Mouse (Mus musculus) gastrocnemius, postnatal 4 days (tissue): ENCODE results near the gene Six3. TPM values are rescaled to one million over a fixed set of nuclear protein-coding genes. Genes with fewer than 3 reads are reported as not detected.

Experiments used
- DNase-seq, 2 experiments: peaks; one replicate each; pipeline ENCODE4 v3.0.0; 2021 to 2022; ENCODE audit warnings: low spot score in 2 of 2, mixed read lengths in 2 of 2
- total RNA-seq, 2 experiments: library from RNA; stranded (reverse); gene quantifications; 2 replicates each; pipeline ENCODE4 v1.2.3; 2021

The Six3 gene
- total RNA-seq, 2 experiments from 2014 or later = not detected

GRCm38 (mm10) chr17:85611521-85612515 lies 1.6 kb upstream of the Six3 start:
- no peak for DNase-seq

- no peak for DNase-seq
Observed at GRCm38 (mm10) chr17:85612526-85613265, 712 bp upstream of the Six3 start.

DNA sequence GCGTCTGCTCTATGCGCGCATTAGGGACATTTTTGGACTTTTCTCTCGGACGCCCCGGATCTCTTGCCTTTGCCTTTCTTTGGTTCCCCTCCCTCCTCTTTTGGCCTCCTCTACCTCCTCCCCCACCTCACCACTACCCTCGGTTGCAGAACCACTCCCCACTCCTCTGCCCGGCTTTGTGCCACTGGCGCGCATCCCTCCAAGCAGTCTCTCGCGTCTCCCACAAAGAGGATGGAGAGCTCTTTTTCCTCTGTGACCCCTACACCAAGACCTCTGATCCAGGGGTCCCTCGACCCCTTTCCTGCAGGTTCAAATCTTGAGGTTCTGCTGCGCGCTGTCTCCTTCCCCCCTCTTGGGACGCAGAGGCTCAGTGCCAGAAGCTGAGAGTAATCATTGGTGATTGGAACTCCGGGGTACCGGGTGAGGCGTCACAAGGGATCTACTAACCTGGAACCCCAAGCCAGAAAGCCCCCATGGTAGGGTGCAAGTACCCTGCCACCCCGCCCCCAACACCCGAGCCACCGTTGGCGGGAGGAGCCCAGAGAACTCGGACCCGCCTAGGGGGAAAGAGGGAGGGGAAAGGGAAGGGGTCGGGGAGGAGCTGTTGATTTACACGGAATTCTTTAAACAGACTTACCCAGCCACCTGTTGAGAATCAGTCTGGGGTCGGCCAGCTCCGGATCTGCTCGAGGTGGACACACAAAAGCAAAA lies 758 bp downstream of the Six3 start:
- no peak for DNase-seq

DNA sequence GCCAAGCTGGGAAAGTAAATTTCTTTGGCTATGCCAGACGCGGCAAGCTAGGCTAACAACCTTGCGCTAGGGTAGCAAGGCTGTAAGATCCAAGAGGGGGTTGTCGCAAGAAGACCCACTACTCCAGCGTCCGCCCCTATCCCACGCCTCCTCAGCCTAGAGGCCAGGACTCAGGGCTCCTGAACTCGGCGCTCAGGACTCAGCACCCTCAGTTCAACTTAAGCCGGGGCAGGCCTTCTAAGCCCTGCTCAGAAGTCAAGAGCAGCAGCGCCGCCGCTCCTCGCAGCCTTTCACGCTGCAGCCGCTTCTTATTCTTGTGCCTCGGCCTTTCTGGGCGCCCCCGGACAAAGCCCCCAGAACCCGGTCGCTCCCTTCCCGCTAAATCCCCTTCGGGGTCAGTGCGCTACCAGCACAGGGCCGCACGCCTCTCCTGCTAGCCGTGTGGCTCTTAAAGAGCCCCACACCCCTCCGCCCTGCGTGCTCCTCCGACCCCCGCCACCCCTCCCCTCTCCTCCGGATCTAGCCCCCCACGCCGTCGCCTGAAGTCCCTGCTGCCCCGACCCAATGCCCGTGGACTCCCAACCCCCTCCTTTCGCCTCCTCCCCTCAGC lies 1.4 kb downstream of the Six3 start:
- no peak for DNase-seq

DNA sequence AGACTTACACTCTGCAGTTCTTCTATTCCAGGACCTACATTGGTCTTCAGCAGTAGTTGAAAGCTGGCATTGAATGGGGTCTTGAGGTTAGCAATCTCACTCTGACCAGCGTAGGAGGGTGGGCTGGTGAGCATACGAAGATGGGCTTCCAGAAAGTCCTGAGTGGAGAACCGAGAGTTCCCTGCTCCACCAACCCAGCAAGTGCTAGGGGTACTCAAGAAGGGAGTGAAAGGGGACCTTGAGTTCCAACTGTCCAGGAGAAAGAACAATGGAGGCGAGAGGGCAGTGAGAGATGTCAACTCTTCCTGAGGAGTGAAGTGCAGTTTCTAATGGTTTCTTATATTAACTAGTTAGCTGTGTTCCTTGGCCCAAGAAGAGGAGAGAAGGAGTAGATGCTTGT lies 2.2 kb downstream of the Six3 start:
- DNase-seq = no peak

DNA sequence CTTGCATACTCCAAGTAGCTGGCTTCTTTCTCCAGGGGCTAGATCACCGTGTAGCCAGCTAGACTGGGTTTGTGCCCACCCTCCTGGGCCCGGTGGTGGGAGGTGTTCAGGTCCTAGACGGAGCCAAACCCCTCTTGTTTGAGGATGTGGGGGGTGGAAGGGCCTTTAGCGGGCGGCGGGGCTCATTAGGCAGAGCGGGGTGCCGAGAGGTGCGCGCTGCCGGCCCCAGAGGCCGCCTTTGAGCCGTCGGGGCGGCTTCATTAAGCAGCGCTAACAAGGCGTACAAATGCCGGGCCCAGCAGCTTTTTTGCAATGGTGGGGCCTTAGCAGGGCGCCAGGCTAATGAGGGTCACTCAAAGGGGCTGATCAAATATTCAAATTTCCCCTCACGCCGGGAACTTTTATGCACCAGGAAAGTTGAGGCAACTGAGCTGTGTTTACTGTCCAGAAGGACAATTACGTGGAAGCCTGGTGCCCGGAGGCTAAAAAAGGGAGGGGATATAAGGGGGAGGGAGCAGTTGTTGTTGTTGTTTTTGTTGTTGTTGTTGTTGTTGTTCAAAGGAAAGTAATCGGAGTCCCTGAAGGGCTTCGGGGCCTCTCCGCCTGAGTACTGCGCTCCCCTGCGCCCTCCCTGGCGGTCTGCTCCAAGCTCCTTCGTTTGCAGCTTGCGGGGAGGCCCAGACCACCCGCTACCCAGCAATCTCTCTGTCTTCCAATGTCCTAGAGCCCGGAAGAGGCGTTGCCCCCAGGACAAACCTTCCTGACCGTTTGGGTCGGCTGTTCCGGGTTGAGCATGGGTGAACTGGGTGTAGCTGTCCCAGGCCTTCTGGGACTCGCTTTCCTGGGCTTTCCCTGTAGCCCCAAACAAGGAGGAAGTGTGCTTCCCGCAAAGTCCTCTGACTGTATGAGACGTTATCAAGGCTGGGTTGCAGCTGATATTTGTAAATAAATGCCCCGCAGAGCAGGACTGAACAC lies 3.4 kb downstream of the Six3 start:
- no peak for DNase-seq

DNA sequence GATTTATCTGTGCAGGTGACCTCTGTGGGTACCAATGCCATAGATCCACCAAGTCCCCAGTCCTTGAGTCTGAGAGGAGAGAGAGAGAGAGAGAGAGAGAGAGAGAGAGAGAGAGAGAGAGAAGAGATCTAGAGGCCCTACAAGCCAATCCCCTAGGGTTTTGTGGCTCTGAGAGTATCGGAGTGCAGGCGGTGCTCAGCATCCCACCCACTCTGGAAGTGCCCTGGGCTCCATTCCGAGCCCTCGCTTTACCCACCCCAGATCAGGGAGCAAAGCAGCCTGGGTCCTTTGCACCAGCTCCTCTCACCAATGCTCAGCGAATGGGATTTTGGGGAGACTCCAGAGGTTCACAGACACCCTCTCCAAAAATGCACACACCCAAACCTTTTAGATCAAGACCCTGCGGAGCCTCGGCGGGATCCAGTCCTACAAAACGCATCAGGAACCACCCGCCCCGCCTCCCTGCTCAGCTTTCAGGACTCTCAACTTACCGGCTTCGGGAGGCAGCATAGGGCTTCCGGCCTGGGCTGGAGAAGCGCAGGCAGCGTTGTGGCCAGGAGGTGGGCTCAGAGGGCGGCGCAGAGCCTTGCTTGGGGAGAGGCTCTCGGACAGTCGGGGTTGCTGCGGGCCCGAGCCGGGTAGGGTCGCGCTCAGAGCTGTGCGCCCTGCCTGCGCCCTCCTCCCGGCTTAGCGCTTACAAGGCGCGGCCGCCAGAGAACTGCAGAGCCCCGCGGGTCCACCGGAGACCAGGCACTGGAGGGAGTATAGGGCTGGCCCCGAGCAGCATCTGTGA lies 4.4 kb downstream of the Six3 start:
- peak in 1 of 2 experiments; percentile 17 for DNase-seq

DNA sequence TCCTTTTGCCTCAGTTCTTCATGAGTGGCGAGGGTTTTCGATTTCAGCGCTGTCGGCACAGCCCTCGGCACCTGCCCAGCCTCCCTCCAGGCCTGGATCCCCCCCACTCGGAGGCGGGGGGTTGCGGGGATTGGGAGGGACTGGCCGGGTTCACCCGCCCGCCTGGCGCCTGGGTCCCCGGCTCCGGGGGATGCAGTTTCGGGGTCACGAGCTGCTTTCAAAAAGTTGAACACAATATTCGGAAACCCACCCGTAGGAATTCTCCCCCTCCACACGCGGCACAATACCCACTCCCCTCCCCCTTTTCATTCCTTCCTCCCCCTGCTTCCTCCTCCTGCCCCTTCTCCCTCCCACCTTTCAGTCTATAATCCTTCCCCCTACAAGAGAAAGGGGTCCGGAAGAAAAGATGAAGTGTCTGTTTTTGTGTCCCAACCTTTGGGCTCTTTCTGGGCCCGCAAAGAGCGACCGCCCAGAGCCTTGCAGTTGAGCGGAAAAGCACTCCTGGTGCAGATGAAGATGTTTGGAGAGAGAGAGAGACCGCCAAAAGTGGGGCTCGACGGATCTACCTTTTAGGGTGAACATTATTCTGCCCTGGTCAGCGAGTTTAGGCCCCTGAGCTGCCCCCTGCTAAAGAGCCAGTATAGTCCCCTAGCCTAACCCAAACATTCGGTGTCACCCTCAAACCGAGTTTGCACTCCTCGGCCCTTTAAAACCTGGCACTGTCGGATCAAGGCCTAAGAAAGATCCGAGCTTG lies 5.1 kb downstream of the Six3 start:
- DNase-seq = no peak

GRCm38 (mm10) chr17:85619113-85620085 lies 6.0 kb downstream of the Six3 start:
- DNase-seq = no peak

- no peak for DNase-seq
Observed at GRCm38 (mm10) chr17:85620086-85620481, 6.7 kb downstream of the Six3 start.

DNA sequence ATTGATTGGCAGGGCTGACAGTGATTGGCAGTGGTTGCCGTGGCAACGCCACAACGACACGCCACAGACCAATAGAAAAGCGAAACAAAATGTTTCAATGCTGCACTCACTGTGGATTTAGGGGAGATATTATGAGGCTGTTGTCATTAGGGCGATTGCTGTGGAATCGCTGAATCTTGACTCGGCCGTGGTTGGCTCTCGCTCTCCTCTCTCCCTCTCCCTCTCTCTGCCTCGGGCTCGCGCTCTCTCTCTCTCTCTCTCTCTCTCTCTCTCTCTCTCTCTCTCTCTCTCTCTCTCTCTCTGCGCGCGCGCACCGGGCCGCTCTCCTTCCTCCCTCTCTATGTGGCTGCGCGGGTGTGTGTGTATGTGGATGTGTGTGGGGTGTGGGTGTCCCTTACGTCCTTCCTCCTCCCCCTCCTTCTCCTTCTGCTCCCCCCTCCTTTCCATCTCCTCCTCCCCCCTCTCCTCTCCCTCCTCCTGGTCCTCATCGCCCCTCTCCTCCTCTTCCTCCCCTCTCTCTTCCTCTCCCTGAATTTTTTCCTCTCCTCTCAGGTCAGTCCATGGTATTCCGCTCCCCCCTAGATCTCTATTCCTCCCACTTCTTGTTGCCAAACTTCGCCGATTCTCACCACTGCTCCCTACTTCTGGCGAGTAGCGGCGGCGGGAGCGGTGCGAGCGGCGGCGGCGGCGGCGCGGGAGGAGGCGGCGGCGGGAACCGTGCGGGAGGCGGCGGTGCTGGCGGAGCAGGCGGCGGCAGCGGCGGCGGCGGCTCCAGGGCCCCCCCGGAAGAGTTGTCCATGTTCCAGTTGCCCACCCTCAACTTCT lies 7.5 kb downstream of the Six3 start:
- no peak for DNase-seq

DNA sequence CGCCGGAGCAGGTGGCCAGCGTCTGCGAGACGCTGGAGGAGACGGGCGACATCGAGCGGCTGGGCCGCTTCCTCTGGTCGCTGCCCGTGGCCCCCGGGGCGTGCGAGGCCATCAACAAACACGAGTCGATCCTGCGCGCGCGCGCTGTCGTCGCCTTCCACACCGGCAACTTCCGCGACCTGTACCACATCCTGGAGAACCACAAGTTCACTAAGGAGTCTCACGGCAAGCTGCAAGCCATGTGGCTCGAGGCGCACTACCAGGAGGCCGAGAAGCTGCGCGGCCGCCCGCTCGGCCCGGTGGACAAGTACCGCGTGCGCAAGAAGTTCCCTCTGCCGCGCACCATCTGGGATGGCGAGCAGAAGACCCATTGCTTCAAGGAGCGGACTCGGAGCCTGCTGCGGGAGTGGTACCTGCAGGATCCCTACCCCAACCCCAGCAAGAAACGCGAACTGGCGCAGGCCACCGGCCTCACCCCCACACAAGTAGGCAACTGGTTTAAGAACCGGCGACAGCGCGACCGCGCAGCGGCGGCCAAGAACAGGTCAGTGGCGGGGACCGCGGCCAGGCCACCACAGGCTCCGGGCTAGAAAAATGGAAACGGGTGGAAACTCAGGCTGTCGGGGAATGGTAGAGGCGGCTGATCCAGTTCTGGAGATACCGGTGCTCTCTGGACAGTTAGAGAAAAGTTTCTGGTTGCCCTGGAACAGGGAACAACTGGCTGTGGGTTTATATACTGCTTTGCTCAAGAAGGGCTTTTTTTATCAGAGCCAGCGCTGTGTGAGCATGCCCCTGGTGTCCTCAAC lies 8.3 kb downstream of the Six3 start:
- DNase-seq = peak in 1 of 2 experiments; percentile 23

DNA sequence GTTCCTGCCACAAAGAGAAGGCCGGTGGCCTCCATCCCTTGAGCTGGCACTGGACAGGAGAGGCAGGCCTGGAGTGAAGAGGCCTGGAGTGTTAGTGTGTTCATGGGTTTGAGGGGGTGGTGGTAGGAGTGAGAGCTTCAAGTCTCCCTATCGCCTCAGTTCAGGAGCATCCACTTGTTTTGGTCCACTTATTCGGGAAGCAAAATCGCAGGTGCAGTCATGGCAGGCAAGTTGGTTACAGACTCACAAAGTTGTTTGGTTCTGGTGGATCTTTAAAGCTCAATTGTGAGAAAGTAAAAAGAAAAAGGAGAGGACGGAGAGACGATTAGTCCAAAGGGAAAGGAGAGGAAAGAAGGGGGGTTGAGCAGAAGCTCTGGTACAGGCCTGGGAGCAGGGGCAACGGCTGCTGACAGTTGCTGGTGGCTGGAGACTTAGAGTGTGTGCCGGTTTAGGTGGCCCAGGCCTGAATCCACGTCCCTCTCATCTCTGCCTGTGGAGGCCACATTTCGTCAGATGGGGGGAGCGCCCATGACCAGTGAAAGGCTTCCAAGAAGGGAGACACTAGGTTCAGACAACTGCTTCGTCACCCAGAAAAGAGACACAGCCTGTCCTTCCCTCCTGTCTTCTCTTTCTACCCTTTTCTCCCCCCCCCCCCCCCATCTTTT lies 9.2 kb downstream of the Six3 start:
- no peak for DNase-seq

- DNase-seq = peak in 1 of 2 experiments; percentile 11
Observed at GRCm38 (mm10) chr17:85623161-85624050, 10.0 kb downstream of the Six3 start.
